Mouse (Mus musculus) myocyte (in vitro differentiated cells): ENCODE data around the gene Ctdsp2.

ENCODE experiments used
- E2F4 ChIP-seq: IDR thresholded peaks from one replicate; pipeline ENCODE4 v1.6.1; 2011; ENCODE audit warnings: mild to moderate bottlenecking, control low read depth, moderate library complexity; ENCODE audit not compliant: insufficient read depth
- MAX ChIP-seq: IDR thresholded peaks from one replicate; pipeline ENCODE4 v1.6.1; 2011; ENCODE audit warnings: low read depth, mild to moderate bottlenecking, control low read depth
- MYOD1 ChIP-seq, 3 experiments: IDR thresholded peaks; one replicate each; pipeline ENCODE4 v1.6.1; 2011; ENCODE audit warnings: control low read depth in 2 of 3, low read depth in 2 of 3, mild to moderate bottlenecking in 2 of 3, moderate library complexity in 1 of 3; ENCODE audit not compliant: insufficient read length in 2 of 3, control insufficient read depth in 1 of 3
- POLR2A ChIP-seq: IDR thresholded peaks from one replicate; pipeline ENCODE4 v1.6.1; 2011; ENCODE audit warnings: low read depth, mild to moderate bottlenecking, control low read depth, moderate library complexity; ENCODE audit not compliant: insufficient read length
- POLR2AphosphoS2 ChIP-seq: IDR thresholded peaks from one replicate; pipeline ENCODE4 v1.6.1; 2011; ENCODE audit warnings: low read depth, control low read depth; ENCODE audit not compliant: insufficient read length
- TCF12 ChIP-seq: IDR thresholded peaks from one replicate; pipeline ENCODE4 v1.6.1; 2011; ENCODE audit warnings: mild to moderate bottlenecking, control low read depth; ENCODE audit not compliant: poor library complexity, insufficient read depth, severe bottlenecking
- USF1 ChIP-seq: IDR thresholded peaks from one replicate; pipeline ENCODE4 v1.6.1; 2011; ENCODE audit warnings: low read depth, mild to moderate bottlenecking, control low read depth, moderate library complexity

DNA sequence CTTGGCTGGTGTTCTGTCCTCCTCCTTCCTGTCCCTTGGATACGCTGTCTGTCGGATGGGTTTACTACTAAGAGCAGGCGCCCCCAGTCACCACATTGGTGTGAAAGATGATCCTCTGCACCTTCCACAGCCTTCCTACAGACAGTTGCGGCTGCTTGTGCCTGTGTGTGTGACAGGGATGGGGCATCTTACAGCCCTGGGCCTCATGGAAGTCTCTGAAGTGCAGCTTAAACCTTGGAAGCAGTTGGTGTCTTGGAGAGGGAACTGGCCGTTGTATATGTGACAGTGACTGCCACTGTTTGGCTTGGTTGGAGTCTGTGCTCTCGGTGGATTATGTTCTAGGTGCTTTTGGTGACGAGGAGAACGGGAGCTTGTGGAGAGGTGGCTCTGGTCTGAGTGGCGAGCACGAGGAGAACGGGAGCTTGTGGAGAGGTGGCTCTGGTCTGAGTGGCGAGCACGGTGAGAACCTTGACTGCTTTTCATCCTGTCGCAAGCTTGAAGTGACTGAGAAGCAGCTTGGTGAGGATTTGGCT lies 4.7 kb downstream of the Ctdsp2 start:
- no peak for TF ChIP-seq E2F4
- no peak for TF ChIP-seq MAX
- no peak for TF ChIP-seq USF1
- TF ChIP-seq POLR2A, result peak; percentile 11
- TF ChIP-seq POLR2AphosphoS2, result peak; percentile 19
- no peak for TF ChIP-seq MYOD1 (IDR thresholded peaks at IDR 0.05; ENCODE audit: control insufficient read depth in 1 of 3, insufficient read length in 2 of 3, low read depth in 2 of 3)
- no peak for TF ChIP-seq TCF12
